Mouse (Mus musculus): Measurements from ENCODE around the gene Kcnj9.

Gene Kcnj9

GRCm38 (mm10) chr1:172311921-172312767, 17.0 kb downstream of the Kcnj9 start:
- DNase-seq (ENCODE audit: low spot score): peak; percentile 90

DNA sequence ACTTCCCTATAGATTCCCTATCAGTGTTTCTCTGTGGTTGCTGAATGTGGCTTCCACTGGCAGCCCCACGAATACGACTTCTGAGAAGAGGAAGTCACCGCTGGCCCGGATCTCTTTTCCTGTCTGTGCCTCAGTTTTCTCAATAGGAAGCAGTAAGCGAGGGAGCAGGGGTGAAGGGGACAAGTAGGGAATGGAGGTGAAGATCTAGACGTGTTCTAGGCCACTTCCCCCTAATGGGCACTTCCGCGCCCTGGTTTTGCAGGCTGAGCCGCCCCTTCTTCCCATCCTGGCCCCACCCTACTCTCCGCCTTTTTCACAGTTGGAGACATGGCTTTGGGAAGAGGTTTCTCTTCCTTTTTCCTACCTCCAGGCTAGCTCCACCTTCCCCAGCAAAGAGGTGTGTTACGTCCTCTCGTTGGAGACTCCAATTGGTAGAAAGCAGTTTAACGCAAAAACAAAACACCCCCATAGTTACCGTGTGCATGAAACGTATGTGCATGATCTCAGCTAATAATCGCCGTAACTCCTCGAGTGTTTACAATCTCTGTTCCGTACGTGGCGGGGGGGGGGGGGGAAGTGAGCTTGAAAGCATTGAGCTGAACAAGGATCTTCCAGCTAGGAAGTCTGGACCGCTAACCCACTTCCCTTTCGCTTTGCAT, 17.7 kb downstream of the Kcnj9 start:
- peak; percentile 58 for DNase-seq (ENCODE audit: low spot score)

DNA sequence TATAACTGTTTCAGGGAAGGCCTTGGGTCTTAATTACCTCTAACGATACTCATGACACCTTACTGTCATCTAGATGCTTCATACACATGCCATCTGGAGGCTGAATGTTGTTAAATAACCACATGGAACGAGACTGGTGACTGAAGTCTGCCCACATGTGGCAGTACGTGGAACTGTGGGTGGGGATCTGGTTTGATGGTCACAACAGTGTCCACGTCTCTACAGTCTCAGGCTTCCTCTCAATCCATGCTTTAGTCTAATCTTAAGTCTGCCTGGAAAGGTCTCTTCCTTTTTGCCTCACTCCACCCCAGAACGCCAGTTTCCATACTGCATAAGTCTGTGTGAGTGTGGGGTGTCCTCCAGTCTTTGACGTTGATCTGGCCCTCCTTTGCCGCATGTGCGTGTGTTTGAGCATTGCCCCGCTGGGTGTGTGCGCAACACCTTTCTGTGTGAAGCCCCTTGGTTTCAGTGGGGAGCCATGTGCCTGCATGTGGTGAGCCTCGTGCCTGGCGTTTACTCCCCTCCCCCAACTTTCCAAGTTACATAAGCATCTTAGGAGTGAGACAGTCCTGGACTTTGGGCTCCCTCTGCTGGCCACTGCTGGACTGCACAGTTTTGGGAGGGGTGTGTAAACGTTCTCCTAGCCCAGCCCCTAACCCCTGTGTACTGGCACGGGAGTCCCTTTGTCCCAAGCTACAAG, 19.3 kb downstream of the Kcnj9 start:
- DNase-seq (ENCODE audit: low spot score): peak; percentile 100

DNA sequence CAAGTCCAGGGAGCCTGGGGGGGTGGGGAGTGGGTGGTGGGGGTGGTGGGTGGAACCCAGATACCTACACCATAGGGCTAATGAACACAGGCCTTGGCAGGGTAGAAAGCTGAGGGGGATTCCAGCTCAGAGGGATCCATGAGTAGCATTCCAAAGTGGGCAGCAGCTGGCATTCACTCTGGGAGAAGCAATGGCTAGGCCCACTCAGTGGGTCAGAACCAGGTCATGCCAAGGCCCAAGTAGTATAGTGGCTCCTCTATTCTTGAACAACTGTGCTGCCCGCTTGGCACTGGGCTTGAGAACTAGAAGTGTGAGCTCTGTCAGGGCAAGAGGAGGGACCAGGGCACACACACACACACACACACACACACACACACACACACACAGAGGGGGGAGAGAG, 20.7 kb downstream of the Kcnj9 start:
- DNase-seq (ENCODE audit: low spot score): no peak

GRCm38 (mm10) chr1:172307936-172308335, 21.2 kb downstream of the Kcnj9 start:
- DNase-seq (ENCODE audit: low spot score): no peak

DNA sequence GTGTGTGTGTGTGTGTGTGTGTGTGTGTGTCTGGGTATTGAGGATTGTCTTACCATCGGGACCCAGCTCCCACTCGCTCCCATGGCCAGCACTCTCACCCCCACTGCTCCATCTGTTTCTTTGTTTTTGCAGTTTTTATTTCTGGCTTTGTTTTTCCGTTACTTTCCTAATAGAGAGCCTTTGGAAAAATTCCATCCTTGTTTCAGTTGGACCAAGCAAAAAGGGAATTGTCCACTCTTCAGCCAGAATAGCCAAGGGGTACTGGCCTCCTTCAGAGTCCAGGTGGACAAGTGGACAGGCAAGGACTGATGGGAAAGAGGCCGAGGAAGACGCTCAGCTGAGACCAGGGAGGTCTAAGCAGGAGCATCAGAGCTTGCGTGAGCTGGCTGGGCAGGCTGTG, 22.2 kb downstream of the Kcnj9 start:
- no peak for DNase-seq (ENCODE audit: low spot score)

GRCm38 (mm10) chr1:172306196-172306595, 22.9 kb downstream of the Kcnj9 start:
- DNase-seq (ENCODE audit: low spot score): no peak

GRCm38 (mm10) chr1:172305635-172306034, 23.5 kb downstream of the Kcnj9 start:
- DNase-seq (ENCODE audit: low spot score): peak; percentile 23

DNA sequence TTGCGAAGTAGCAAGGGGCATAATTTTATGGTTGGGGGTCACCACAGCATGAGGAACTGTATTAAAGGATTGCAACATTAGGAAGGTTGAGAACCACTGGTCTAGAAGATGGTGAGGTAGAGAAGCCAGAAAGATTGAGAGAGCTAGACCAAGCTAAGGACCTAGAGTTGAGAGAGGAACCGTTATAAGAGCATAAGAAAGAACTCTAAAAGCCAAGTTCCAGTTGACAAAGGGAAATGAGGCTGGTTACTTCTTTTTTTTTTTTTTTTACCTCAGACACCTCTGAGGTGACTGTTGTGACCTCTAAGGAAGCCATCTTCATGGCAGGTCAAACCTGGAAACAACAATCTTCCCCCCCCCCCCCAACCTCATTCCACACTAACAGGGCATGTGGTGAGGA, 24.0 kb downstream of the Kcnj9 start:
- DNase-seq (ENCODE audit: low spot score): no peak

DNA sequence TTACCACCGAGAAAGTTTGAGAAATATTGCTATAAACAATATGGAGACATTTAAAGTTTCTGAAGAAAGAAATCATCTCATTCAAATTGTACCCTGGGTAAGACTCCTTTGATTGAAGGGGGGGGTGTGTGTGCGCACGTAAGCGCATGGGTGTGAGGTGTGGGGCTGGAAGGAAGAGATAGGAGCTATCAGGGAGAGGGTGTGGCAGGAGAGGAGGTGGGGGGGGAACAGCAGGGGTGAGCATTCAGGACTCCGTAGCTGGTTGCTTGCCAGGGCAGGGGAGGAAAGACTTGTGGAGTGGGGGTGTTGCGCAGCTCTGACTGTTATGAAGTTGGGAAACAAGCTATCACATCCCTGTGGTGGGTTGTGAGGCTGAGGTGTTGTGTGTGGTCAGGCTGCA, 24.7 kb downstream of the Kcnj9 start:
- DNase-seq (ENCODE audit: low spot score): no peak

DNA sequence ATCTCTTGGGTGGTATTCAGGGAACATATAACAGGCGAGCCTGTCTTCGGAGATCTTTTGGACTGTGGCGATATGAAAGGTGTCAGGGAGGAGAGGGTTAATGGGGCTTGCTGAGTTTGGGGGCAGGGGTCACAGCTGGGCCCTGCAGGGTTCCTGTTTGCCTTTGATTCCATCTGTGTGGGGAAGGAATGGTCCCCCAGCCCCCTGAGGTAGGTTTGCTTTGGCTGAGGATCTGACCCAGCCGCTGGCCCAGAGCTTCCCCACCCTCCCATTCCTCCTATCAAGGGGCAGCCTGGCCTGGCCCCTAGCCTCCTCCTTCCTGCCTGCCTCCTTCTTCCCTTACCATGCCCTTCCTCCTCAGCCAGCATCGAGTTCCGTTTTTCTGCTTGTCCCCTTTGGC, 26.3 kb downstream of the Kcnj9 start:
- DNase-seq (ENCODE audit: low spot score): peak; percentile 71

DNA sequence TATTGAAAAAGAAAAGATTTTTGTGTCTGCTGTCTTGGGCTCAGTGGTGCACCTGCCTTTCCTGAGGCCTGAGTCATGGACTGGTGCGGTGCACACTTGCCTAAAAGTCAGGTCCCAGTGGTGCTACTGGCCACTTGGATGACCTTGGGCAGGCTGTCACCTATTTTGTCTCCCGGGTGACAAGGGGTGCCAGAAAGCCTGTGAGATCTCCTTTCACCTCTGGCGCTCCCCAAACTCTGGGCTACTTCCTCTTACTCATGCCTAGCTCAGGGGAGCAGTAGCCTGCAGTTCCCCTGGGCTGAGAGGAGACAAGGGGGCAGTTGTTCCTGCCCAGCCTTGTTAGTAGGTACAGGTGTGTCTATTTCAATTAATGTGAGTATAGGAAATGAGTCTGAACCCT, 26.8 kb downstream of the Kcnj9 start:
- DNase-seq (ENCODE audit: low spot score): no peak

DNA sequence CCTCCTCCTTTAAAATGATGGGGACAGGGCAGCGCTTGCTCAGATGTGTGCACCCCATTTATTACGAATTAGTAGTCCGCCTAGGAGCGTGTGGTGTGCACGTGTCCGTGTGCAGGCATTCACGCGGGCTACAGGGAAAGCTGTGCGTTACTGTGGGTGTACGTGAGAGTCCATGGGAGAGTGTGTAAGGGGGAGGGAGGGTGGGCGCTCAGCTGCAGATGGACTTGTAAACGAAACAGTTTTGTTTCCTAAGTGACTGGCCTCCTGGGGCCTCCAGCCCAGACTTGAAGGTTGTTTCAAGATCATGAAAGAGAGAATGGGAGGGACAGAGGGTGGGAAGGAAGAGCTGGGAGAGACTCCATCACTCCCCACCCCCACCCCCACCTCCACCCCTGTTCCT, 27.9 kb downstream of the Kcnj9 start:
- DNase-seq (ENCODE audit: low spot score): peak; percentile 39

- DNase-seq (ENCODE audit: low spot score): no peak
These were observed 28.9 kb downstream of the Kcnj9 start for GRCm38 (mm10) chr1:172300247-172300646.

DNA sequence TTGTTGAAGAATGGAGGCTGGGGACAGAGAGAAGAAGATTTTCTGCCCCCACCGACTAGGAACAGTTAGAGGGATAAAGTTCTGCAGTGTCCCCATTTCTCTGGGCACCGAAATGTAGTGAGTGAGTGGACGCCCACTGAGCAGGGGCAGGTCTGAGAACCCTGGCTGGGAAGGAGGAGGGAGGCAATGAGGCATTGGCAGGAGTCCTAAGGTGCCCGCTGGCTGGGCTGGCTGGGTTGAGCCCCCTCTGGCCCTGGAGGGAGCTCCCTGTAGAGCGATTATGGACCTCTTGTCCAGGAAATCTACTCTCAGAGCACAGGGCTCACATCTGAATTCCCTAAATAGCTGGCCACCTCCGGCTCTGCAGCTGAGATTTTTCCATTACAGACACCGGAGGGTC, 29.6 kb downstream of the Kcnj9 start:
- no peak for DNase-seq (ENCODE audit: low spot score)

DNA sequence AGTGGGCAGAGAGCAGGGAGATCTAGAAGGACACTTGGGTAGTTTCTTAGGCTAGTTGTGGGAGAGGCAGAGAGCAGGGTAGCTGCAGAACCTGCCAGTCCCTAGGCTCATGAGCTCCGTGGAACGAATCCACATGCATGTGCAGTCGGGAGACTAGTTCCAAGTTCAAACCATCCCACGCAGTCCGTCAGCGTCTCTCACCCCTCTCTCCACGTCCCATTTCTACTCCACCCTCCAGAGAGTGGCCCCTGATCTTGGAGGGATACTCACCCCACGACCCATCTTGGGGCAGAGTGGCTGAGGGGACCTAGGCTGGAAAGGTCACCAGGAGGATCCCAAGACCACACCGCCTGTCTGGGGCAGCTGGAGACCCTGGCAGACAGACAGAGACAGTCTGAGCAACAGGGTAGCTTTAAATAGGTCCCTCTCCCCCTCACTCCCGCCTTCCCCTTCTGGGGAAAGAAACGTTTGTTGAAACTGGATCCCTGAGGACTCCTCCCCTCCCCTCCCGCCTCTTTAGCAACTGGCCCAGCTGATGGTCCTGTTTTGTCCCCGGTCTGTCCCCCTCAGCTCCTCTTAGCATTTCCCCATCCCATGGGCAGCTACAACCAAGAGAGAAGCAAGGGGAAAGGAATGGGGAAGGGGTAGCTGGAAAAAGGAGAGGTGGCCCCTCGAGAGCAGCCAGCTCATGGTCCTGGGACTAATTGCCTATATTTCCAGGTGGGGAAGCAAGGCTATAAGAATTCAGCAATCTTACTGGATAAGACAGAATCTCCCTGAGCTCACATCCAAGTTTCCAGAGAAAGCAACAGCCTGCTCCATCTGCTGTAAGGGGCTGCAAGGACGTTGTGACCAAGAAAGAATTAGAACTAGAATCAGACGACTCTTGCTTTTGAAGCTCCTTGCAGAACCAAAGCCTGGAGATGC, 31.2 kb downstream of the Kcnj9 start, which contains the start of gene Atp1a2:
TSS of gene Atp1a2 (minus strand) at position 454 of the 927 bp plus-strand sequence.
- peak; percentile 78 for DNase-seq (ENCODE audit: low spot score)

- DNase-seq (ENCODE audit: low spot score): no peak
These were observed 32.2 kb downstream of the Kcnj9 start for GRCm38 (mm10) chr1:172296816-172297510.

DNA sequence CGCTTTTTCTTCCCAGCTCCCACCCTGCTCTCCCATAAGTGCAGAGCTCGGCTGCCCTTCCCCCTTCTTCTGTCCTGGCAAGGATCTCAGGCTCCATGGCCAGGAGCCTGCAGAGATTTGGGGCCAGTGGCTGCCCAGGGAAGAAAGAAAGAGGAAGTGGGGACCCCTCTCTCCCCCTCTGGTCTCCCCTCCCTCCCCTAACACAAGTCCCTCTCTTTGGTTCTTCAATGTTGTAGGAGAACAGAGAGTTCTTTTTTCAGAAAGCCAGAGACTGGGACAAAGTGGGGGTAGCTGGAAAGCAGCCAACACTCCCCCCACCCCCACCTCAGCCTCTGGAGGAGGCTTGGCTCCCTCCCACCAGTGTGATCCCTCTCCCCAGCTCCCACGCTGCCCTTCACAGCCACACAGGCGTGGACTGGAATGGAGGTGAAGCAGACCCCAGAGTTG, 33.3 kb downstream of the Kcnj9 start:
- DNase-seq (ENCODE audit: low spot score): no peak

GRCm38 (mm10) chr1:172293449-172293848, 35.7 kb downstream of the Kcnj9 start:
- no peak for DNase-seq (ENCODE audit: low spot score)

- no peak for DNase-seq (ENCODE audit: low spot score)
These were observed 36.2 kb downstream of the Kcnj9 start for GRCm38 (mm10) chr1:172292880-172293279.

DNA sequence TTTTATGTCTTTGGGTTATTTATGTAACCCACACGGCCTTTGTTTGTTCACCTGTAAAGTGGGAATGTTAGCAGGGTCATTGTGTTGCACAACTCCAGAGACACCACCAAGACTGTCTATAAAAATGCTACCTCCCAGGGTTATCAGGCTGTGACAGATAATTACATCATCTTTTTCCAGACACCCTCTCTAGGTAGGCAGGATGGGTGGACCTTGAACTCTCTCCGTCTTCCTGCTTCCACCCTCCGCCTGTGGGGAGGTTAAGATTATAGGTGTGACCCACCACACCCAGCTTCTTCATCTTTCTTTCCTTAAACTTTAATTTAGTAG, 39.5 kb downstream of the Kcnj9 start:
- no peak for DNase-seq (ENCODE audit: low spot score)

Measured in embryo, embryonic 10.5 days (tissue).